Mouse (Mus musculus) testis, adult 2 months (tissue): ENCODE results near the gene Uap1.

Experiments
- CTCF ChIP-seq: fragments of 200-500 bp; IDR thresholded peaks from 2 replicates; pipeline ENCODE4 v1.5.1; 2012; ENCODE audit warnings: low read depth, mild to moderate bottlenecking, inconsistent platforms, low read length, moderate library complexity; ENCODE audit not compliant: control insufficient read depth, insufficient read depth, insufficient replicate concordance
- POLR2A ChIP-seq: fragments of 200-500 bp; IDR thresholded peaks from 2 replicates; pipeline ENCODE4 v1.6.1; 2012; ENCODE audit warnings: low read depth, mild to moderate bottlenecking, inconsistent platforms, low read length, moderate library complexity; ENCODE audit not compliant: control insufficient read depth

DNA sequence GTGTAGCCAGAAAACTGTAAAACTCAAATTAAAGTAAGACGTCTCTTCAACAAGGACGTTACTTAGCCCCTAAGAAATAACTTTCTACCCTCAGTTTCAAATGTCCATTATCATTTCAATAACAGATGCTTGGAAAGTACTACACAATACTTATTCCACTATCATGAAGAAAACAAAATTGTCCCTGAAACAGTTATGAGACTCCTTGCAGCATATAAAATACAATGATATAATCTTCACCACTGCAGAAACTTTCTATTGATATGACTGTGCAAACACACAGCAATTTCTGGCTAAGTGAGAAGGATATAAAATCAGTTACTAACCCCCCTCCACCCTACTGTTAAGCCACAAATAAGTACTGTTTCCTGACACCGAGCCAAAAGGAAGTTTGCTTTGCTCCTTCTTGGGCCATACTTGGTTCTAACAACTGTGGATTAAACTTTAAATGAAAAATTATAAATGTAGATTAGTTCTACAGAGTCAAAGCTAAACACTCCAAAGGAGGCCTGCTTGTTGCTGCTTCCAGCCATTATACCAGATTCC is 11.3 kb downstream of the Uap1 start:
- TF ChIP-seq CTCF (no peak), POLR2A (no peak)
